Comparison of ENCODE assay signal across 15 mouse cellular contexts in genomic region chr11:9047044-9047443, GRCm38 (mm10). TPM values are rescaled to one million over a fixed set of nuclear protein-coding genes. Genes with fewer than 3 reads are reported as not detected.
DNase-seq lines count a peak whose midpoint lies in the region; ATAC-seq lines count a peak whose summit lies in the region.
"Had no signal": no experiment of that assay in that cellular context is flagged by ENCODE, and none has a peak within 500 bp of the region (broad histone marks: within the 10 kb centered on the region; RNA-seq: fewer than 3 reads in every experiment).

No protein-coding gene starts in this region.

- H3K36me3 ChIP-seq in kidney, embryonic 16.5 days (ENCODE audit: insufficient read depth, low read length) = no peaks in the 10 kb centered on the region
- H3K36me3 ChIP-seq: embryonic facial prominence, embryonic 12.5 days had no signal

- no peak overlapping the region for H3K9ac ChIP-seq in kidney, embryonic 16.5 days (replicated peaks; ENCODE audit: low read length)
- H3K9ac ChIP-seq: embryonic facial prominence, embryonic 12.5 days; forebrain, embryonic 13.5 days; liver, embryonic 14.5 days had no signal

- no peak for ATAC-seq in kidney, embryonic 16.5 days (ENCODE audit: low FRiP score, low TSS enrichment)
- ATAC-seq: forebrain, embryonic 13.5 days; inflammation-experienced regulatory T-cells, adult 6 months had no signal

- H3K4me2 ChIP-seq in kidney, embryonic 16.5 days (replicated peaks; ENCODE audit: low read depth, low read length) = no peak overlapping the region
- H3K4me2 ChIP-seq: embryonic facial prominence, embryonic 12.5 days; forebrain, embryonic 13.5 days had no signal

- WGBS in kidney, embryonic 16.5 days = 71% methylated on average over 5 of the region's 5 CpGs

- H3K27me3 ChIP-seq in kidney, embryonic 16.5 days (ENCODE audit: insufficient read depth, low read length) = peaks cover 12% of the 10 kb centered on the region; the same call in 1 of the 2 replicates

- no peak overlapping the region for H3K27ac ChIP-seq in kidney, embryonic 16.5 days (ENCODE audit: low read length)
- H3K27ac ChIP-seq: embryonic facial prominence, embryonic 12.5 days; forebrain, embryonic 13.5 days; liver, embryonic 14.5 days had no signal

- DNase-seq in kidney, adult 18-20 months = peak; percentile 26
- peak; percentile 41 for DNase-seq in NIH3T3 (ENCODE audit: low read depth)
- DNase-seq in heart, adult 18-20 months = peak; percentile 65 to 70
- DNase-seq in heart, postnatal 10 days = peak; percentile 56 to 68
- no peak for DNase-seq in frontal cortex, postnatal 14 days (ENCODE audit: low spot score in 2 of 2)
- no peak for DNase-seq in embryo, embryonic 10.5 days (ENCODE audit: low spot score)
- DNase-seq: cerebellum, adult 9-11 months; lung, postnatal 4 days had no signal

- peaks cover 8% of the 10 kb centered on the region for H3K4me1 ChIP-seq in kidney, embryonic 16.5 days (ENCODE audit: insufficient read depth, low read length)

- intact Hi-C loops in heart, postnatal 10 days (cut with DNase I) = loop anchor here (2.0 kb wide), 1 partner anchor 72 kb away; the partner anchor contains the start of gene Upp1

- no peak overlapping the region for H3K4me3 ChIP-seq in kidney, embryonic 16.5 days (ENCODE audit: low read length)
- H3K4me3 ChIP-seq: embryonic facial prominence, embryonic 12.5 days; forebrain, embryonic 13.5 days had no signal

- no peaks in the 10 kb centered on the region for H3K9me3 ChIP-seq in kidney, embryonic 16.5 days (ENCODE audit: low read length)
- H3K9me3 ChIP-seq: embryonic facial prominence, embryonic 12.5 days; forebrain, embryonic 13.5 days had no signal

RNA-seq across cellular contexts. Expression of gene Gm11992, which starts 1.4 kb away (rescaled TPM):
- 5.2 and 6.1 TPM in 2 replicates for polyA plus RNA-seq in kidney, embryonic 16.5 days (2015; fragmentation: Nextera tagmentation; extraction: Ambion mirVana)
- 1 to 10 TPM in 1 of 2 experiments, under 1 TPM in 1; 0.57 to 1.0 TPM for total RNA-seq in heart, adult 18-20 months (2021)
- 1 to 10 TPM; 2.2 to 2.6 TPM for total RNA-seq in heart, postnatal 10 days (2021)
- total RNA-seq: CH12.LX had no signal

RNA-seq across cellular contexts. Expression of gene Sun3, which starts 1.7 kb away (rescaled TPM):
- polyA plus RNA-seq in kidney, embryonic 16.5 days (2015; fragmentation: Nextera tagmentation; extraction: Ambion mirVana) = 0.19 and 0.26 TPM in 2 replicates
- total RNA-seq in heart, adult 18-20 months (2021) = 1 to 10 TPM; 2.4 to 2.8 TPM
- 1 to 10 TPM; 4.8 to 5.5 TPM for total RNA-seq in heart, postnatal 10 days (2021)
- total RNA-seq: CH12.LX; granulocyte monocyte progenitor cell, adult 5-6 weeks had no signal
- polyA plus RNA-seq: forebrain, embryonic 13.5 days; inflammation-experienced regulatory T-cells, adult 6 months; liver, embryonic 14.5 days had no signal

RNA-seq across cellular contexts. Expression of gene Hus1, which starts 36.1 kb away (rescaled TPM):
- polyA plus RNA-seq in kidney, embryonic 16.5 days (2015; fragmentation: Nextera tagmentation; extraction: Ambion mirVana) = 20.5 and 23.3 TPM in 2 replicates
- 10 to 100 TPM; 10.4 to 10.7 TPM for total RNA-seq in heart, adult 18-20 months (2021)
- total RNA-seq in heart, postnatal 10 days (2021) = 10 to 100 TPM; 11.3 to 16.1 TPM

Comparison
In these comparisons a context has a peak if more than half of its experiments do, and no peak if none do; other contexts are left out.
1. DNase-seq: peak in kidney, adult 18-20 months (single experiment), NIH3T3 (single experiment), heart, adult 18-20 months (2 of 2) and heart, postnatal 10 days (2 of 2); none in frontal cortex, postnatal 14 days (0 of 2) and embryo, embryonic 10.5 days (single experiment).